Mouse (Mus musculus) midbrain, embryonic 12.5 days (tissue): ENCODE data around the gene Gjb4. TPM values are rescaled to one million over a fixed set of nuclear protein-coding genes. Genes with fewer than 3 reads are reported as not detected.

Experiments
- ATAC-seq: fragments of 200-750 bp; cut with Nextera tagmentation; 2 replicates; pipeline ENCODE4 v1.8.0; 2017; ENCODE audit warnings: low read depth, moderate TSS enrichment, moderate library complexity; ENCODE audit not compliant: low FRiP score
- H3K27ac ChIP-seq: fragments of 300-500 bp; sonication (generic); replicated peaks from 2 replicates; pipeline ENCODE4 v1.5.1; 2016; ENCODE audit warnings: mild to moderate bottlenecking
- H3K27me3 ChIP-seq: fragments of 300-500 bp; sonication (generic); 2 replicates; pipeline ENCODE4 v1.6.1; 2016; ENCODE audit warnings: mild to moderate bottlenecking
- H3K36me3 ChIP-seq: fragments of 300-500 bp; sonication (generic); 2 replicates; pipeline ENCODE4 v1.6.1; 2016
- H3K4me1 ChIP-seq: fragments of 300-500 bp; sonication (generic); 2 replicates; pipeline ENCODE4 v1.6.1; 2016
- H3K4me2 ChIP-seq: fragments of 300-500 bp; sonication (generic); replicated peaks from 2 replicates; pipeline ENCODE4 v1.6.1; 2016; ENCODE audit warnings: mild to moderate bottlenecking, moderate library complexity
- H3K4me3 ChIP-seq: fragments of 300-500 bp; sonication (generic); 2 replicates; pipeline ENCODE4 v1.5.1; 2016; ENCODE audit warnings: mild to moderate bottlenecking
- H3K9ac ChIP-seq: fragments of 300-500 bp; sonication (generic); replicated peaks from 2 replicates; pipeline ENCODE4 v1.6.1; 2016; ENCODE audit warnings: mild to moderate bottlenecking, moderate library complexity
- H3K9me3 ChIP-seq: fragments of 300-500 bp; sonication (generic); 2 replicates; pipeline ENCODE4 v1.6.1; 2016; ENCODE audit warnings: mild to moderate bottlenecking
- WGBS: fragments of 180-500 bp; shearing (Covaris S2); methylation state at CpG from one replicate; pipeline ENCODE4 v1.1.7; 2016; 5-methylcytosine and 5-hydroxymethylcytosine counted together
- polyA plus RNA-seq: library from polyadenylated mRNA; unstranded; fragments of >200 nt; fragmentation: Nextera tagmentation; extraction: Ambion mirVana; gene quantifications from 2 replicates; pipeline ENCODE4 v1.2.1, GENCODE M21; 2016

The Gjb4 gene
- polyA plus RNA-seq, 1 experiment from 2014 or later = not detected

- no peak for ATAC-seq
- H3K4me1 ChIP-seq = 0 out of 2 replicates have a peak, but pooled peaks cover 4% of the 10 kb centered on the region
- no peak overlapping the region for H3K4me3 ChIP-seq
- H3K4me2 ChIP-seq = no peak overlapping the region
- no peaks in the 10 kb centered on the region for H3K36me3 ChIP-seq
- H3K27ac ChIP-seq = no peak overlapping the region
- no peak overlapping the region for H3K9ac ChIP-seq
- H3K9me3 ChIP-seq = no peaks in the 10 kb centered on the region
- H3K27me3 ChIP-seq = peaks cover 7% of the 10 kb centered on the region; the same call in 1 of the 2 replicates
- 39% methylated on average over 13 of the region's 13 CpGs for WGBS
Observed at GRCm38 (mm10) chr4:127368379-127368973, 14.6 kb upstream of the Gjb4 start.

GRCm38 (mm10) chr4:127365834-127366233, 12.0 kb upstream of the Gjb4 start:
- ATAC-seq = peak; percentile 44; the same call in 1 of the 2 replicates
- WGBS = 25% methylated on average over 4 of the region's 4 CpGs
- Histone ChIP-seq H3K4me3 (no peak overlapping the region), H3K4me1 (0 out of 2 replicates have a peak, but pooled peaks cover 4% of the 10 kb centered on the region), H3K36me3 (no peaks in the 10 kb centered on the region), H3K9me3 (no peaks in the 10 kb centered on the region), H3K9ac (no peak overlapping the region), H3K4me2 (no peak overlapping the region), H3K27ac (peak overlapping the region; percentile 56), H3K27me3 (peaks cover 7% of the 10 kb centered on the region; the same call in 1 of the 2 replicates)

- WGBS = 14% methylated on average over 5 of the region's 5 CpGs
- no peak overlapping the region for H3K4me3 ChIP-seq
- H3K36me3 ChIP-seq = no peaks in the 10 kb centered on the region
- H3K4me2 ChIP-seq = no peak overlapping the region
- no peak overlapping the region for H3K9ac ChIP-seq
- H3K27ac ChIP-seq = peak overlapping the region; percentile 56
- 0 out of 2 replicates have a peak, but pooled peaks cover 4% of the 10 kb centered on the region for H3K4me1 ChIP-seq
- peak; percentile 55 for ATAC-seq
- no peaks in the 10 kb centered on the region for H3K9me3 ChIP-seq
- H3K27me3 ChIP-seq = peaks cover 7% of the 10 kb centered on the region; the same call in 1 of the 2 replicates
Observed at GRCm38 (mm10) chr4:127365433-127365832, 11.6 kb upstream of the Gjb4 start.

GRCm38 (mm10) chr4:127364431-127364830, 10.6 kb upstream of the Gjb4 start:
- Histone ChIP-seq H3K36me3 (no peaks in the 10 kb centered on the region), H3K27me3 (peaks cover 13% of the 10 kb centered on the region), H3K9ac (no peak overlapping the region), H3K4me3 (no peak overlapping the region), H3K27ac (no peak overlapping the region), H3K9me3 (no peaks in the 10 kb centered on the region), H3K4me1 (0 out of 2 replicates have a peak, but pooled peaks cover 4% of the 10 kb centered on the region), H3K4me2 (no peak overlapping the region)
- 62% methylated on average over 6 of the region's 6 CpGs for WGBS
- no peak for ATAC-seq

DNA sequence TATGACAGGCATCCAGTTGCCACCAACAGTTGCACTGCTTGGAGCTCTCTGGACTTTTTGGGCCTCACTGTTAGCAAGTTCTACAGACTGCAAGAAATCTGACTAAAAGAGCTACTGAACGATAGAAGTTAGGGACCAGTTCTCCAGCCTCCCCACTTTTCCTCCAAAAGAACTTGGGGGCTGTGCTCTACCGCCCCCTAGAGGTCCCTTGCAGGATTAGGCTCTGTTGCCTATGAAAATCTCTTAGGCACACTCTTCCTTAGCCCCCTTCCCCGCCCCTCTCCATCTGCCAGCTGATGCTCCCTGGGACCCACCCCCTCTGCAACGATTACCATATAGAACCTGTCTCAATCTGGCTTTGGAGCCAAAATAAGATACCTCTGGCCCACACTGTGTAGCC, 9.4 kb upstream of the Gjb4 start:
- Histone ChIP-seq H3K27me3 (peaks cover 15% of the 10 kb centered on the region), H3K4me3 (no peak overlapping the region), H3K4me1 (0 out of 2 replicates have a peak, but pooled peaks cover 4% of the 10 kb centered on the region), H3K4me2 (no peak overlapping the region), H3K9me3 (no peaks in the 10 kb centered on the region), H3K9ac (no peak overlapping the region), H3K36me3 (no peaks in the 10 kb centered on the region), H3K27ac (no peak overlapping the region)
- no peak for ATAC-seq
- WGBS = 64% methylated on average over 4 of the region's 4 CpGs

DNA sequence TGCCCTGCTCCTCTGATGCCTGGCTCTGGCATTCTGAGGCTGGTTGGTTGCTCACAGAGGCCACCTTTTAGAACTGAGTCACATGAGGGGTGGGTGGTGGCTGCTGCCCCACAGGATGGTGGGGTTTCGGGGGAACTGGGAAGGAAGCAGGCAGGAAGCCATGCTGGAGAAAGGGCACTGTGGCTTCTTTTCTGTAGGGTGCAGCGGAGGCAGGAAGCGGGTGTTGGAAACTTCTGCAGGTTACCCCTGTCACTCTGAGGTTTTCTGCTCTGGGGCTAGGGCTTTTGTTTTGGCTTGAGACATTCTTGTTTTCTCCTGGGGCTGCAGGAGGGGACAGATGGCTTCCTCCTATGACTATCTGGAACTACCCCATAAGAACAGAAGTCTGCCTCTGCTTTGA, 8.6 kb upstream of the Gjb4 start:
- no peak overlapping the region for H3K4me3 ChIP-seq
- H3K9ac ChIP-seq = no peak overlapping the region
- peaks cover 15% of the 10 kb centered on the region for H3K27me3 ChIP-seq
- ATAC-seq = no peak
- WGBS = 77% methylated on average over 3 of the region's 3 CpGs
- H3K9me3 ChIP-seq = no peaks in the 10 kb centered on the region
- no peak overlapping the region for H3K4me2 ChIP-seq
- no peak overlapping the region for H3K27ac ChIP-seq
- no peaks in the 10 kb centered on the region for H3K36me3 ChIP-seq
- H3K4me1 ChIP-seq = 0 out of 2 replicates have a peak, but pooled peaks cover 4% of the 10 kb centered on the region

- ATAC-seq = no peak
- H3K4me1 ChIP-seq = 0 out of 2 replicates have a peak, but pooled peaks cover 8% of the 10 kb centered on the region
- no peak within 1 kb of the TSS for H3K9ac ChIP-seq
- no peaks in the 10 kb centered on the region for H3K36me3 ChIP-seq
- H3K9me3 ChIP-seq = no peaks in the 10 kb centered on the region
- H3K27ac ChIP-seq = no peak within 1 kb of the TSS
- H3K4me3 ChIP-seq = no peak within 1 kb of the TSS
- H3K27me3 ChIP-seq = peaks cover 19% of the 10 kb centered on the region
- H3K4me2 ChIP-seq = no peak within 1 kb of the TSS
- 33% methylated on average over 5 of the region's 5 CpGs for WGBS
Observed at GRCm38 (mm10) chr4:127358018-127358417, 4.1 kb upstream of the Gjb4 start, which contains the start of gene Gjb5. Gene Gjb5 (minus strand): TSS chr4:127358181.

GRCm38 (mm10) chr4:127354506-127355485, 915 bp upstream of the Gjb4 start:
- WGBS = 82% methylated on average over 15 of the region's 15 CpGs

DNA sequence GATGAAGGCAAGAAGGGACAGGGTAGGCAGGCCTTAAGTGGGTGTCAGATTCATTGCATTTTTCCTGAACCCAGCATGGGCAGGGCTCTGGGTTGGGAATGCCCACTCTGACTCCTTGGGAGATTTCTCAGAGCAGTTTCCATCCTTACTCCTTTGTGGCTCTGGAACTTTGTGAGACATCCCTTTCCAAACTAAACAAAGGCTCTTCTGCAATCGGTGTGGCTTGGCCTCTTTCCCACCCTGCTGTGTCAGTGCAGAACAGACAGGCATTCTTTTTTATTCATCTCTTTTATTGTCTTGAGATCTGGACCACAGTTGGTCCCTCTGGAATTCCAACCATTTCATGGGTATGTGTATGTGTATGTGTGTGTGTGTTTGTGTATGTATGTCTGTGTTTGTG, 1.3 kb downstream of the Gjb4 start:
- Histone ChIP-seq H3K36me3 (no peaks in the 10 kb centered on the region), H3K4me2 (no peak overlapping the region), H3K4me1 (0 out of 2 replicates have a peak, but pooled peaks cover 8% of the 10 kb centered on the region), H3K9ac (no peak overlapping the region), H3K27me3 (peaks cover 3% of the 10 kb centered on the region; the same call in 1 of the 2 replicates), H3K4me3 (no peak overlapping the region), H3K9me3 (no peaks in the 10 kb centered on the region), H3K27ac (no peak overlapping the region)
- no peak for ATAC-seq
- 17% methylated on average over 1 of the region's 1 CpGs for WGBS

More at GRCm38 (mm10) chr4:127354506-127355485, 915 bp upstream of the Gjb4 start:
- Histone ChIP-seq H3K36me3 (no peaks in the 10 kb centered on the region), H3K27me3 (peaks cover 15% of the 10 kb centered on the region), H3K4me1 (0 out of 2 replicates have a peak, but pooled peaks cover 8% of the 10 kb centered on the region), H3K9ac (no peak overlapping the region), H3K27ac (no peak overlapping the region), H3K9me3 (no peaks in the 10 kb centered on the region), H3K4me3 (no peak overlapping the region), H3K4me2 (no peak overlapping the region)
- no peak for ATAC-seq

DNA sequence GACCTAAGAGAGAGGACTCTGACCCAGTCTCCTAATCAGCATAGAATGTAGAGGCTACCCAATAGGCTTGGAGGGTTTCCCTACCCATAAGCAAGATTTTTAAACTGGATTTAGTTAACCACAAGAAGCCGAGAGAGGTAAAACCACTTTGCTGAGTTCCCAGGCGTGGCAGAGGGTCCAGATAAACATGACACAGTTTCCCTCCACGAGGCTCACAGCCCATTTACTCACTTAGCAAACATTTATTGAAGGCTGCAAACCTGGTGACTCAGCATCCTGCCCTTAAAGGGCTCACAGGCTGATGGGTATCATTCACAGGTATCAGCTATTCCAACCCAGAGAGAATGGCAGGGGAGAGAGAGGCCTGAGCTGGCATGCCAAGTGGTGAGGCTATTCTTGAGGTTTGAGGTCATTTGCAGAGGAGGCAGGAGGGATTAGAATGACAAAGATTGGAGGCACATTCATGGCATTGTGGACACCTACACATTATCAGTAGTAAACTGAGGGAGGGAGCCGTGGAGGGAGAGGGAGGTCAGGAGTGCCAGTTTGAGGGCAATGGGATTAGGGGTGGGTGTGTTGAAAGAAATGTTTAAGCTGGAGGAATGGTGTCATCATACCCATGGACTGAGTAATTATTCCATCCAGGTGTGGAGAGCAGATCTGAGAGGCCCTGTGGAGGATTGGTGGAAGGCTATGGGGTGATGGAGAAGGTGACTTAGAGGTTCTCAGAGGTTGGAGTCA, 4.2 kb downstream of the Gjb4 start:
- ATAC-seq = no peak
- WGBS = 66% methylated on average over 4 of the region's 4 CpGs
- Histone ChIP-seq H3K9ac (no peak overlapping the region), H3K4me1 (0 out of 2 replicates have a peak, but pooled peaks cover 8% of the 10 kb centered on the region), H3K27ac (no peak overlapping the region), H3K27me3 (no peaks in the 10 kb centered on the region), H3K9me3 (no peaks in the 10 kb centered on the region), H3K4me2 (no peak overlapping the region), H3K36me3 (no peaks in the 10 kb centered on the region), H3K4me3 (no peak overlapping the region)

DNA sequence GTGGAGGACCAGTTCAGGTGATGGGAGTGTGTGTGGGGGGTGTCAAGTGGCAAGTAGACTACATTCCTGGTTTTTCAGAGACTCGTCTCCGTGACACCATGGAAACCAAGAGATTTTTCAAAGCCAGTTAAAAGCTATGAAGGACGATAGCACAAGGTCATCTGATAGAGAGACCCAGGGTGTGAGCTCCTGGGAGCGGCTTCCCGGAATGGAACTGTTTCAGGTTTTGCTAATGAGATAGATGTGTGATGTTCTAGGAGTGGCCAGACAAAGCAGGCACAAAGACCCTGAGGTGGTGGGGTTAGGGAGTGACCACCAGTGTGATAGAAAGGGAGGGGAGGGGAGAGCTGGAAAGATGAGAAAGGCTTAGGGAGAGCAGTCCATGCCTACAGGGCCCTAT, 8.9 kb downstream of the Gjb4 start:
- H3K27me3 ChIP-seq = no peaks in the 10 kb centered on the region
- 87% methylated on average over 5 of the region's 5 CpGs for WGBS
- H3K36me3 ChIP-seq = no peaks in the 10 kb centered on the region
- no peak overlapping the region for H3K4me3 ChIP-seq
- no peaks in the 10 kb centered on the region for H3K9me3 ChIP-seq
- H3K9ac ChIP-seq = no peak overlapping the region
- H3K4me2 ChIP-seq = no peak overlapping the region
- ATAC-seq = no peak
- no peaks in the 10 kb centered on the region for H3K4me1 ChIP-seq
- no peak overlapping the region for H3K27ac ChIP-seq
